Mouse (Mus musculus) neutrophil, adult 5-6 weeks (primary cell): ENCODE measurements around the gene Abtb2. TPM values are rescaled to one million over a fixed set of nuclear protein-coding genes. Genes with fewer than 3 reads are reported as not detected.
"Not testable (repeated sequence)": the region's sequence is repeated elsewhere in the genome, so short reads cannot be mapped to it uniquely, and the experiment has no call there.

Source experiments
- ATAC-seq: fragments of 151-379, 151-347 bp; 2 replicates; pipeline ENCODE4 v1.8.0; 2017; ENCODE audit warnings: mild to moderate bottlenecking, moderate TSS enrichment; ENCODE audit not compliant: insufficient number of reproducible peaks, poor library complexity, low FRiP score, severe bottlenecking; ENCODE audit errors: extremely low read depth
- total RNA-seq: library from RNA; stranded (forward); fragments of 200-1000 nt; gene quantifications from 2 replicates; pipeline ENCODE4 v1.2.3, GENCODE M21; 2017

Gene Abtb2
- 27.9 and 31.3 TPM in 2 replicates for total RNA-seq

- peak; percentile 94 for ATAC-seq
Measured at GRCm38 (mm10) chr2:103565732-103566422, at the start of gene Abtb2. Gene Abtb2, plus strand, starts transcription at chr2:103566310.

DNA sequence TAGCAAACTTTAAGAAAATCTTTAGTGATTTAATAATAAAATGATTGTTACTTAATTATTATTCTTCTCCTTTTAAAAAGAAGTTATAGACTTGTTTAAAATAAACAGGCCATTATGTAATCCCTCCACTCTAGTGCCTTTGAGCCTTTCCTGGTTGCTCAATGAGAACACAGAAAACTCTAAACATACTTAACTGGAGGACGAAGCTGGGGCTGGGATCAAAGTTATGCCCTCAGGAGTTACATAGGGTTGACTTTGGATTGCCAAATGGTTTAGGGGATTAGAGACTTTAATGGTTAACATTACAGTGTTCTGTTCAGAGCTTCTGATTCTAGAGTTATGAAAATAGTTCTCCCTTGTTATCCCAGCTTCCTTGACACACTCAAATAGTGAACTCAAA is 49.6 kb upstream of the Abtb2 start:
- ATAC-seq, result no peak

- no peak for ATAC-seq
Measured at GRCm38 (mm10) chr2:103525596-103525995, 40.5 kb upstream of the Abtb2 start.

GRCm38 (mm10) chr2:103547132-103547531 is 19.0 kb upstream of the Abtb2 start:
- peak; percentile 93 for ATAC-seq

GRCm38 (mm10) chr2:103550301-103550700 is 15.8 kb upstream of the Abtb2 start:
- not testable (repeated sequence) for ATAC-seq

- ATAC-seq, result no peak
Measured at GRCm38 (mm10) chr2:103554041-103554440, 12.1 kb upstream of the Abtb2 start.

- ATAC-seq, result no peak
Measured at GRCm38 (mm10) chr2:103556125-103556877, 9.8 kb upstream of the Abtb2 start.

DNA sequence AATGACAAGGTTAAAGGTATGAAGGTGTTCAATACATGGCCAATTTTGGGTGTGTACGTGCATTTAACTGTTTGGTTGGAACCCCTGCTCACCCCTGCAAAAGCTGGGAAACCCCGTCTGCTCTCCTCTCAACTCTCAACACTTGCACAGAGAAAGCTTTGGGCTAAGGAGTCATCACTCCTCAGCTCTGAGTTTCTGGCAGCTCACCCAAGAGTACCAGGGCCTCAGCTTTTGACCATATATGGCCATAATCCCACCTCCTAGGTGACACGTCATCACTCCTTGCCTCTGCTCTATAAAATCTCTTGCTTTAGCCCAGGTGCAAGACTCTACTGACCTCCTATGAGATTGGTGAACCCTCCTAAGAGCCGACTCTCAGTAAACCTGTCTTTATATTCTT is 5.2 kb upstream of the Abtb2 start:
- no peak for ATAC-seq

DNA sequence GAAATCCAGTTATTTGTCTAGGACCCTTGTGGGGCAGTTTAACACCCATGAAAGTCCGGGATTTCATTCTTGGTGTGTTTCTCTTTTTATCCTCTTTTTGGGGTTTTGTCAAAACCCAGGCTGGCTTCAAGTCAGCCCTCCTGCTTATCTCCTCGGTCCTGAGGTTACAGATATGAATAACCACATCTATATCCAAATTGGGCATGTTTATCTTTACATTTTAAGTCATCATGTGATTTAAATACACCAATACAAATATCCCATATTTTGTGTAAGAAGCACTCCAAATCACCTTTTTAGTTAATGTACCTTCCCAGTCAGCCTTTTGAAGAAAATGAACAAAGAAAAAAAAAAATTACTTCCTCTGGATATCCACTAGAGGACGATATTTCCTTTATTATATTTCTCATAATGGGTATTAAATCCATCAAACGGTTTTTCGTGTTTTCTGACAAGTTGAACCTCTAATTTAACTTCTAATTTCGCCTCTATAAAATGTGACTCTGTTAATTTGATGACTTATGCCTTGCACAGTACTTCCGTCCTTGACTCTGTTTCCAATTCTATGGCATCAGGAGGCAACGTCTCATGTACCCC is 1.6 kb upstream of the Abtb2 start:
- ATAC-seq, result no peak

- ATAC-seq, result peak; percentile 46
Measured at GRCm38 (mm10) chr2:103565171-103565591, 929 bp upstream of the Abtb2 start.

DNA sequence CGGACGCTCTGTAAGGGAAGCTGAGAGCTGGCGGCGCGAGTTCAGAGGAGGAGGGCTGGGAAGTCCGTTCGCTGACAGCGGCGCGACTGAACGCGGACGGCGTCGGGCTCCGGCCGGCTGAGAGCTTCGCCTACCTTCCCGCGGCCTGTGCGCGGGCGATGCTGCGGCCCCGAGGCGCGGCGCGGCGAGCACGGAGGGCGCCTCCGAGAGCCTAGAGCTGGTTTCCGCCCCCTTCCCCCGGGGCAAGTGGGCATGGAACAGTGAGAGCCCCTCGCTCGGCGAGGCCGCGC is 258 bp downstream of the Abtb2 start:
- ATAC-seq, result no peak; the same call in 1 of the 2 replicates

GRCm38 (mm10) chr2:103566713-103567521 is 807 bp downstream of the Abtb2 start:
- no peak for ATAC-seq

DNA sequence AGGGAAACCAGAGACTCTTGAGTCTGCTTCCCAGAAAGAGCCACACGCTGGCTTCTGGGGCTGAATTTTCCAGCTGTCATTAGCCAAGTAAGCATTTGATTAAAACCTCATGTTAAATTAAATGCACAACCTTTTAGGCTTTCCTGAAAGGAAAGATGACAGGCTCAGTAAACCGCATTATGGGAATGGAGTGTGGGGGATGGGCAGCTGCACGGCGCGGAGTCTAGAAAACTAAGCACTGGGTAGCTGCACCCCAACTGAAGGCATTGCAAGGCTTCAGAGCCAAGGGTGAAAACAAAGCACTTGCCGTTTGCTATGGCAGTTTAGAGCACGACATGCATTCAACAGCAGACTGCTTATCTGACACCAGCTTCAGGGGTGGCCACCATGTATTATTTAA is 2.1 kb downstream of the Abtb2 start:
- ATAC-seq, result no peak

DNA sequence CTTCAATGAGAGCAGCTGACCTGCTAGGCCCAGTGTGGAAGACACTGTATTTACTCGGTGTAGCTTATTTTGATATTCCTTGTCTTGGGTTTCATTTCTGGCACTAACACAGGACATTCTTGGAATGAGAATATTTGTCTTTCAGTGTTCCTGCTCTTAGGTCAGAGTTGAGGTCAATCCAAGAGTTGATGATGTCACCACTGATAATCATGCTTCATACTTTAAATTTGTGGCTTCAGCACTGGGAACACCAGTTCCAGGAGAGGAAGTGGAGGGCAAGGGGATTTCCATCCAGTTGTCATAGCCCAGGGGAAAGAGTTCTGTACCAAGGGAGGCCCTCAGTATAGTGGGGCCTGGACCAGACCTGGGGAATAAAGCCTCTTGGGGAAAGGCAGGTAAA is 3.6 kb downstream of the Abtb2 start:
- no peak for ATAC-seq

- no peak for ATAC-seq
Measured at GRCm38 (mm10) chr2:103572354-103572753, 6.2 kb downstream of the Abtb2 start.

DNA sequence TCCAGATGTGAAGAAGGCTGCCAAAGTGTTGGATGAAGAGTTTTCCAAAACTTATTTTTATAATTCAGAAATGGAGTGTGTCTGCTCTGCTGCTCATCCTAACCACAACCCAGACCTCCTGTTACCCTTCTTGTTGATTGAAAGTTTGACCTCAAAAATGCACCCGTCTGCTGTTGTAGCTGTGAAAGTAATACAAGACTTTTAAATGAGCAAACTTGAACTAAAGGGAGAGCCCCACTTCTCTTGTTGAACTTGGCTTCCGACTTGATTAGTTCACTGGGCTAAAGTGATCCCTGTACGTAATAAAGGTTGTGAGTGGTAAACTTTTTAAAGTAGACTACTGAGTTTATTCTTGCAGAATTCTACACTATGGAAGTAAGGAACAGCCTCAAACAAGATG is 10.3 kb downstream of the Abtb2 start:
- ATAC-seq, result no peak

- no peak for ATAC-seq
Measured at GRCm38 (mm10) chr2:103577752-103578662, 11.9 kb downstream of the Abtb2 start.

DNA sequence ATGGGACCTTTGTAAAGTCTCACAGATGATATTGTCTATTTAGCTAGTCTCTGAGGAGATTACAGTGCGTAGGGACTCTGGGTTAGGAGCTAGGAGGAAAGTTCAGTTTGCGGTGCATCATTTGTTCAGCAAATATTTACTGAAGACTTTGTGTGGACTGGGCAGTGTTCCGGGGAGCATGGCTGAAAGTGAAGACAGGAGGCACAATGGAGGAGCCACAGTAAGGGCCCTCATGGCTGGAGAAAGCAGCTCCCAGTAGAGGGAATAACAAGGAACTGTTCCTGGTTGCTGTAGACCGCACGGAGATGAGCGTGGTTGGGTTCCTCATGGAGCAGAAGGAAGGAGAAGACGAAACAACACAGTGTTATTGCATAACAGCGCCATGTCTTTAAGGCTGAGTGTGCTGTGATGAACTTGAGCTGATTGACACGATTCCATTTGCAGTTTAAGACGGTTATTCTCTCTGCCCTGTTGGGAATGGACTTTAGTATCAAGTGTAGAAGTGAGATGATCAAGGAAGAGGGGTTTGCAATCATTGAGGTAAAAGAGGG is 12.6 kb downstream of the Abtb2 start:
- ATAC-seq, result no peak
